ENCODE assay signal across 9 mouse cellular contexts in genomic region chr6:88235983-88236382, GRCm38 (mm10). TPM values are rescaled to one million over a fixed set of nuclear protein-coding genes. Genes with fewer than 3 reads are reported as not detected.
A peak's percentile ranks its signal among the peaks of the same experiment; 100 is the strongest.
DNase-seq lines count a peak whose midpoint lies in the region; ATAC-seq lines count a peak whose summit lies in the region.
"Had no signal": no experiment of that assay in that cellular context is flagged by ENCODE, and none has a peak within 500 bp of the region (broad histone marks: within the 10 kb centered on the region; RNA-seq: fewer than 3 reads in every experiment).

No protein-coding gene starts in this region.

- H3K27me3 ChIP-seq in heart, embryonic 16.5 days (ENCODE audit: control insufficient read depth, insufficient read depth, low read length): peaks cover 20% of the 10 kb centered on the region
- H3K27me3 ChIP-seq in hindbrain, embryonic 15.5 days: peaks cover 24% of the 10 kb centered on the region; the same call in 1 of the 2 replicates

- peak overlapping the region; percentile 38; the same call in 1 of the 2 replicates for H3K4me2 ChIP-seq in heart, embryonic 16.5 days (ENCODE audit: low read depth, low read length)
- peak overlapping the region; percentile 46 for H3K4me2 ChIP-seq in hindbrain, embryonic 15.5 days

- H3K9me3 ChIP-seq in heart, embryonic 16.5 days (replicated peaks; ENCODE audit: control insufficient read depth, low read length): no peaks in the 10 kb centered on the region
- no peaks in the 10 kb centered on the region for H3K9me3 ChIP-seq in hindbrain, embryonic 15.5 days

- H3K4me1 ChIP-seq in heart, embryonic 16.5 days (ENCODE audit: control insufficient read depth, insufficient read depth, low read length): peaks cover 9% of the 10 kb centered on the region
- peaks cover 9% of the 10 kb centered on the region for H3K4me1 ChIP-seq in hindbrain, embryonic 15.5 days (replicated peaks)

- H3K9ac ChIP-seq in heart, embryonic 16.5 days (ENCODE audit: low read length): no peak overlapping the region
- no peak overlapping the region for H3K9ac ChIP-seq in hindbrain, embryonic 15.5 days

- intact Hi-C loops in heart, postnatal 25 days (cut with DNase I): no loop called here

- DNase-seq in heart, postnatal 25 days (ENCODE audit: low spot score): no peak
- peak; percentile 73 for DNase-seq in embryo, embryonic 11 days
- peak; percentile 59 for DNase-seq in neural tube, embryonic 10.5 days (ENCODE audit: extremely low spot score, low spot score)
- DNase-seq in layer of hippocampus, postnatal 10 days (ENCODE audit: low spot score in 2 of 2): no peak
- DNase-seq in adrenal gland, adult 8-10 months: no peak
- DNase-seq in cerebellum, postnatal 14 days: no peak
- DNase-seq: layer of hippocampus, postnatal 36 days had no signal

- no peak for ATAC-seq in heart, embryonic 16.5 days (replicated peaks; ENCODE audit: extremely low read depth, insufficient read depth, low FRiP score)
- ATAC-seq in hindbrain, embryonic 15.5 days (ENCODE audit: low FRiP score, low read depth): peak; percentile 63; the same call in 1 of the 2 replicates

- peak overlapping the region; percentile 3; the same call in 1 of the 2 replicates for H3K4me3 ChIP-seq in heart, embryonic 16.5 days (ENCODE audit: low read length)
- no peak overlapping the region for H3K4me3 ChIP-seq in hindbrain, embryonic 15.5 days

- no peaks in the 10 kb centered on the region for H3K36me3 ChIP-seq in heart, embryonic 16.5 days (ENCODE audit: control insufficient read depth, insufficient read depth)
- no peaks in the 10 kb centered on the region for H3K36me3 ChIP-seq in hindbrain, embryonic 15.5 days

- H3K27ac ChIP-seq in heart, embryonic 16.5 days (ENCODE audit: low read length): no peak overlapping the region
- H3K27ac ChIP-seq in hindbrain, embryonic 15.5 days (replicated peaks): no peak overlapping the region

- WGBS in heart, embryonic 16.5 days: 3% methylated on average over 17 of the region's 17 CpGs
- whole genome bisulfite sequencing in hindbrain, embryonic 15.5 days: 2% methylated on average over 17 of the region's 17 CpGs

RNA-seq across cellular contexts. Expression of gene Dnajb8, which starts 13.9 kb away (rescaled TPM):
- not detected in 2 replicates for polyA plus RNA-seq in heart, embryonic 16.5 days (2015; fragmentation: Nextera tagmentation; extraction: Ambion mirVana)
- not detected for total RNA-seq in heart, postnatal 25 days (2021)
- polyA plus RNA-seq in hindbrain, embryonic 15.5 days (2015; fragmentation: Nextera tagmentation; extraction: Ambion mirVana): not detected in 2 replicates
- total RNA-seq in layer of hippocampus, postnatal 10 days (2021): not detected
- total RNA-seq in adrenal gland, adult 8-10 months (2022): not detected
- total RNA-seq: layer of hippocampus, postnatal 36 days had no signal

RNA-seq across cellular contexts. Expression of gene Gata2, which starts 42.3 kb away (rescaled TPM):
- polyA plus RNA-seq in heart, embryonic 16.5 days (2015; fragmentation: Nextera tagmentation; extraction: Ambion mirVana): 14.9 and 15.5 TPM in 2 replicates
- total RNA-seq in heart, postnatal 25 days (2021): 10 to 100 TPM; 17.0 to 19.8 TPM
- polyA plus RNA-seq in hindbrain, embryonic 15.5 days (2015; fragmentation: Nextera tagmentation; extraction: Ambion mirVana): 18.1 and 20.2 TPM in 2 replicates
- 1 to 10 TPM; 4.6 to 5.9 TPM for total RNA-seq in layer of hippocampus, postnatal 10 days (2021)
- 10 to 100 TPM; 29.3 to 72.4 (median 56.5) TPM for total RNA-seq in adrenal gland, adult 8-10 months (2022)

Comparison
In these comparisons a context has a peak if more than half of its experiments do, and no peak if none do; other contexts are left out.
1. DNase-seq: peak in embryo, embryonic 11 days (single experiment) and neural tube, embryonic 10.5 days (single experiment); none in heart, postnatal 25 days (single experiment), layer of hippocampus, postnatal 10 days (0 of 2), adrenal gland, adult 8-10 months (single experiment) and cerebellum, postnatal 14 days (0 of 2).